Mouse (Mus musculus): ENCODE results near the gene Icam5. TPM values are rescaled to one million over a fixed set of nuclear protein-coding genes. Genes with fewer than 3 reads are reported as not detected.

The Icam5 gene
- total RNA-seq, 2 experiments from 2014 or later = 0.07 to 0.10 TPM

- intact Hi-C loops (cut with DNase I; ENCODE audit: low total_unique reads) = no loop called here
Measured at GRCm38 (mm10) chr9:21074173-21074572, 42.3 kb downstream of the Icam5 start.

GRCm38 (mm10) chr9:21075625-21076024, 43.8 kb downstream of the Icam5 start:
- intact Hi-C loops (cut with DNase I; ENCODE audit: low total_unique reads) = no loop called here
- no peak for DNase-seq

More at GRCm38 (mm10) chr9:21074173-21074572, 42.3 kb downstream of the Icam5 start:
- DNase-seq = no peak

GRCm38 (mm10) chr9:21081127-21081526, 49.3 kb downstream of the Icam5 start:
- intact Hi-C loops (cut with DNase I; ENCODE audit: low total_unique reads) = no loop called here
- DNase-seq = no peak

- intact Hi-C loops (cut with DNase I; ENCODE audit: low total_unique reads) = no loop called here
- DNase-seq = no peak
Measured at GRCm38 (mm10) chr9:21083324-21083723, 51.5 kb downstream of the Icam5 start.

Small RNA genes within 50 kb of the gene (microRNA-seq; reads per million reads assigned to microRNA genes)
- 0 reads per million in 2 experiments for gene Mir1900
- gene Mir7082 = 0 to 0.32 reads per million in 2 experiments

Other genes with a start within 250 kb of the Icam5 start
- 10 to 100 TPM; 55.2 to 69.0 TPM for gene Col5a3, start 217.0 kb upstream of the Icam5 start, total RNA-seq (2021)
- gene Rdh8, start 213.6 kb upstream of the Icam5 start, total RNA-seq (2021) = under 1 TPM in 1 of 2 experiments, not detected in 1; 0.22 TPM
- gene A230050P20Rik, start 163.4 kb upstream of the Icam5 start, total RNA-seq (2021) = 1 to 10 TPM; 3.3 to 3.4 TPM
- gene Angptl6, start 152.3 kb upstream of the Icam5 start, total RNA-seq (2021) = 1 to 10 TPM; 3.5 to 4.1 TPM
- gene Ppan, start 143.9 kb upstream of the Icam5 start, total RNA-seq (2021) = 10 to 100 TPM in 1 of 2 experiments, 1 to 10 TPM in 1; 9.7 to 11.9 TPM
- 100 to 1,000 TPM; 105 to 114 TPM for gene Eif3g, start 133.4 kb upstream of the Icam5 start, total RNA-seq (2021)
- 10 to 100 TPM; 11.6 to 12.8 TPM for gene Dnmt1, start 72.2 kb upstream of the Icam5 start, total RNA-seq (2021)
- gene S1pr2, start 55.3 kb upstream of the Icam5 start, total RNA-seq (2021) = 1 to 10 TPM; 4.5 to 7.8 TPM
- gene Mrpl4, start 29.3 kb upstream of the Icam5 start, total RNA-seq (2021) = 10 to 100 TPM; 50.8 to 54.9 TPM
- gene Icam1, start 16.1 kb upstream of the Icam5 start, total RNA-seq (2021) = 1 to 10 TPM; 3.1 to 3.4 TPM
- under 1 TPM; 0.29 to 0.43 TPM for gene Icam4, start 2.7 kb upstream of the Icam5 start, total RNA-seq (2021)
- gene Zglp1, start 35.0 kb downstream of the Icam5 start, total RNA-seq (2021) = not detected
- gene Gm49373, start 41.0 kb downstream of the Icam5 start, total RNA-seq (2021) = under 1 TPM in 1 of 2 experiments, not detected in 1; 0.13 TPM
- 10 to 100 TPM; 25.5 to 26.5 TPM for gene Fdx1l, start 41.5 kb downstream of the Icam5 start, total RNA-seq (2021)
- 1 to 10 TPM in 1 of 2 experiments, under 1 TPM in 1; 0.92 to 1.1 TPM for gene Gm38431, start 59.9 kb downstream of the Icam5 start, total RNA-seq (2021)
- 10 to 100 TPM; 16.2 to 19.6 TPM for gene Raver1, start 59.9 kb downstream of the Icam5 start, total RNA-seq (2021)
- 1 to 10 TPM; 4.9 to 5.3 TPM for gene Tyk2, start 99.2 kb downstream of the Icam5 start, total RNA-seq (2021)
- 100 to 1,000 TPM; 138 to 139 TPM for gene Cdc37, start 117.9 kb downstream of the Icam5 start, total RNA-seq (2021)
- 10 to 100 TPM; 26.1 to 27.1 TPM for gene Pde4a, start 133.6 kb downstream of the Icam5 start, total RNA-seq (2021)
- gene Keap1, start 207.3 kb downstream of the Icam5 start, total RNA-seq (2021) = 10 to 100 TPM; 53.6 to 55.2 TPM
- gene S1pr5, start 216.4 kb downstream of the Icam5 start, total RNA-seq (2021) = under 1 TPM; 0.10 to 0.27 TPM
- gene Atg4d, start 233.2 kb downstream of the Icam5 start, total RNA-seq (2021) = 10 to 100 TPM; 36.2 to 39.6 TPM

All from gastrocnemius, postnatal 14 days (tissue).